Mouse (Mus musculus): ENCODE data around the gene Ptprg.

- TF ChIP-seq CTCF (IDR thresholded peaks at IDR 0.05; ENCODE audit: extremely low read depth, insufficient read length, insufficient replicate concordance, low read depth, low read length) (no peak), POLR2A (IDR thresholded peaks at IDR 0.05; ENCODE audit: low read depth, low read length) (no peak)
These were observed 30.3 kb upstream of the Ptprg start for GRCm38 (mm10) chr14:11523052-11523451.

Data from small intestine, adult 2 months (tissue).